Mouse (Mus musculus) testis, adult 2 months (tissue): Measurements from ENCODE around the gene Xntrpc.

Source experiments
- CTCF ChIP-seq: fragments of 200-500 bp; IDR thresholded peaks from 2 replicates; pipeline ENCODE4 v1.5.1; 2012; ENCODE audit warnings: low read depth, mild to moderate bottlenecking, inconsistent platforms, low read length, moderate library complexity; ENCODE audit not compliant: control insufficient read depth, insufficient read depth, insufficient replicate concordance
- POLR2A ChIP-seq: fragments of 200-500 bp; IDR thresholded peaks from 2 replicates; pipeline ENCODE4 v1.6.1; 2012; ENCODE audit warnings: low read depth, mild to moderate bottlenecking, inconsistent platforms, low read length, moderate library complexity; ENCODE audit not compliant: control insufficient read depth

DNA sequence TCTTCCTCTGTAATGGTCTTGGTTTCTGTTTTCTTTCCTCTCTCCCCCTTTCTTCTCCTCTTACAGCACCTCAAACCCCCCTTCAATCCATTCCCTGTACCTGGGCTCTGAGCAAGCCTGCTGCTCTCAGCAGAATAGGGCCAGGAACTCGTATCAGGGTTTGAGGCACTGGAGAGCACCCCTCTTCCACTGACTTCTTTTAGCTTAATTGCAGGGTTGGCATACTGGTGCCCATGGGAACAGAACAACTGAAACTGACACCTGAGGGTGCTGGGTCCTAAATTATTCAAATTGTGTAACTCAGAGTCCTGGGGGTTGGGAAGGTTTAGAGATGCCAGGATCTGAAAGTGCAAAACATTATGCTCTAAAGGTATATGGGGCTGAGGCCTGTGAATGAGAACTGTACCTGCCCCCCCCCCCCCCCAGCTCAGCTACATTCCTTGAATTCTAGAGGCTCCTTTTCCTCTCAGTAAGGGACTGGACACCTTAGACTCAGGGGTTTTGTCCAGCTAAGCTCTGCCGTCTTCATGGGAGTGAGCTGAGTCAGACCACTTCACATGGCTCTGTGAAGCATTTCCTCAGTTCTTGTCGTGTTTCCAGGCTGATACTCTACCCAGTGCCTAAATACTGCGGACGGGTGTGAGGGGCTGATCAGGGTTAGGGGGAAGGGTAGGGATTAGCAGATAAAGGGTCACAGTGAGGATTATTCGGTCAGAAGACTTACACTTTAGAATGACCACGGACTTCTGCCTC, 51.2 kb downstream of the Xntrpc start, which contains the start of gene Chrna10:
- TF ChIP-seq CTCF (no peak), POLR2A (no peak)
